Mouse (Mus musculus) stomach, postnatal 0 days (tissue): Measurements from ENCODE around the gene Akap13.

ENCODE experiments used
- CTCF ChIP-seq: IDR thresholded peaks from 2 replicates; pipeline ENCODE4 v1.5.1; 2016; ENCODE audit warnings: antibody characterized with exemption, low read depth, mild to moderate bottlenecking, moderate library complexity
- EP300 ChIP-seq: optimal IDR thresholded peaks from 2 replicates; pipeline ENCODE3; 2016; ENCODE audit warnings: antibody characterized with exemption

DNA sequence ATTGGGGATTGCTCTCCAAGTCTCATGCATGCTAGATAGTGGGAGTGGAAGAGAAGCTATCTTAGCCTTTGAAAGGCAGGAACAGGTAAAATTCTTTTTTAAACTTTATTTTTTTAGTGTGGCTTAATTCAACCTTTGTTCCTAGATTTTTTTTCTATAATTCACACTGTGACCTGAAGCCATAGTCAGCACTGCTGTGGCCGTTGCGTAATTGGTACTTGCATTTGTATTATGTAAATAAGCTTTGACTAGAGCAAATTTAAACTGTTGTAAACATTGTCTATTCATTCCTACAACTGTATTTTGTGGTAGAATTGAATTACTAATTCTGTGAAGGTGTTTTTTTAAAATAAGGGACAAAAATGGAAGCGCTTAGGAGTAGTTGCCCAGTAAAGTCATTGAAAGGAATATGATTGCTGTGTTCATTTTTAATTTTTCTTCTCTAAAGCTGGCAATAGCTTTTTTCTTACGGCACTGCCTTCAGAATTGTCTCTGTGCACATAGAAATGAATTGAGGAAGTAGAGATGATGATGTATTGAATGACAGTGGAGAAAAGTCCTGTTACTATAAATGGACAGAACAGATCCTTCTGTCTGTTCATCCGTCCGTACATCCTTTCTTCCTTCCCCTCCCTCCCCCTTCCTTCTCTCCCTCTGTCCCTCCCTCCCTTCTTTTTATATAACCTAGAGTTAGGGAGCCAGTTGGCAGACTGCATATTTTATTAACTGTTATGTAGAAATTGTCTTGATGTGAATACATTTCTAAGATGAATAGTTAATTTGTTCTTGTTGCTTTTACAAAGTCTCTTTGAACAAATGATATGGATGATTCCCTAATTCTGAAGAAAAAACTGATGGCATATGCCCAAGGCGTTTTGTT, 17.2 kb downstream of the Akap13 start:
- TF ChIP-seq CTCF (no peak), EP300 (no peak)
